Mouse (Mus musculus) inflammation-experienced regulatory T-cells, adult 6 months (primary cell): ENCODE results near the gene Trpc2. TPM values are rescaled to one million over a fixed set of nuclear protein-coding genes. Genes with fewer than 3 reads are reported as not detected.

Experiments
- ATAC-seq: one replicate; pipeline ENCODE4 v1.8.0; 2017
- polyA plus RNA-seq, 3 experiments: library from polyadenylated mRNA; unstranded; fragments of 100-300 nt; shearing (Covaris generic); gene quantifications; one replicate each; pipeline ENCODE4 v1.2.1; 2017

The Trpc2 gene
- polyA plus RNA-seq, 3 experiments from 2014 or later = 0.15 TPM; not detected in 2

- no peak for ATAC-seq
These were observed 19.8 kb downstream of the Trpc2 start for GRCm38 (mm10) chr7:102102696-102103095.

GRCm38 (mm10) chr7:102103555-102103954, 20.6 kb downstream of the Trpc2 start:
- ATAC-seq = no peak

GRCm38 (mm10) chr7:102104126-102104525, 21.2 kb downstream of the Trpc2 start:
- ATAC-seq = no peak

- no peak for ATAC-seq
These were observed 23.8 kb downstream of the Trpc2 start for GRCm38 (mm10) chr7:102106700-102107141.

- ATAC-seq = no peak
These were observed 25.3 kb downstream of the Trpc2 start for GRCm38 (mm10) chr7:102108206-102108605.

- ATAC-seq = no peak
These were observed 26.3 kb downstream of the Trpc2 start, which contains the start of gene Art5 for GRCm38 (mm10) chr7:102109171-102109570. Gene Art5, minus strand, starts transcription at chr7:102109489.

- no peak for ATAC-seq
These were observed 26.8 kb downstream of the Trpc2 start for GRCm38 (mm10) chr7:102109746-102110145.

GRCm38 (mm10) chr7:102113151-102113729, 30.3 kb downstream of the Trpc2 start:
- ATAC-seq = no peak

- no peak for ATAC-seq
These were observed 33.8 kb downstream of the Trpc2 start, which contains the start of gene Chrna10 for GRCm38 (mm10) chr7:102116579-102117331. Gene Chrna10, minus strand, starts transcription at chr7:102116828.

- ATAC-seq = no peak
These were observed 34.5 kb downstream of the Trpc2 start for GRCm38 (mm10) chr7:102117382-102117781.

- no peak for ATAC-seq
These were observed 37.4 kb downstream of the Trpc2 start for GRCm38 (mm10) chr7:102120326-102120725.

GRCm38 (mm10) chr7:102132395-102132794, 49.5 kb downstream of the Trpc2 start:
- no peak for ATAC-seq

GRCm38 (mm10) chr7:102137464-102137863, 54.5 kb downstream of the Trpc2 start:
- ATAC-seq = no peak

- no peak for ATAC-seq
These were observed 55.0 kb downstream of the Trpc2 start for GRCm38 (mm10) chr7:102137898-102138297.

Other genes with a start within 250 kb of the Trpc2 start
- gene Inppl1, start 244.9 kb upstream of the Trpc2 start, polyA plus RNA-seq = 1 to 10 TPM; 2.2 to 5.1 (median 4.0) TPM
- not detected for gene Folr2, start 225.9 kb upstream of the Trpc2 start, polyA plus RNA-seq
- gene Anapc15, start 219.4 kb upstream of the Trpc2 start, polyA plus RNA-seq = 10 to 100 TPM; 43.6 to 59.7 (median 52.5) TPM
- gene Folr1, start 212.3 kb upstream of the Trpc2 start, polyA plus RNA-seq = not detected
- 100 to 1,000 TPM in 2 of 3 experiments, 10 to 100 TPM in 1; 96.6 to 125 (median 118) TPM for gene Lamtor1, start 177.2 kb upstream of the Trpc2 start, polyA plus RNA-seq
- gene Tomt, start 176.8 kb upstream of the Trpc2 start, polyA plus RNA-seq = under 1 TPM in 2 of 3 experiments, not detected in 1; 0.26 to 0.83 TPM
- gene Lrrc51, start 149.2 kb upstream of the Trpc2 start, polyA plus RNA-seq = 1 to 10 TPM; 1.4 to 6.2 (median 4.0) TPM
- 10 to 100 TPM; 66.2 to 75.4 (median 71.3) TPM for gene Numa1, start 149.0 kb upstream of the Trpc2 start, polyA plus RNA-seq
- 1 to 10 TPM; 5.8 to 7.4 (median 5.9) TPM for gene Il18bp, start 64.4 kb upstream of the Trpc2 start, polyA plus RNA-seq
- 10 to 100 TPM; 23.2 to 32.3 (median 28.7) TPM for gene Rnf121, start 17.6 kb upstream of the Trpc2 start, polyA plus RNA-seq
- 10 to 100 TPM; 17.6 to 31.1 (median 20.3) TPM for gene Xndc1, start 17.6 kb upstream of the Trpc2 start, polyA plus RNA-seq
- gene Xntrpc, start 17.4 kb upstream of the Trpc2 start, polyA plus RNA-seq = under 1 TPM; 0.24 to 0.93 (median 0.51) TPM
- gene Art1, start 18.6 kb downstream of the Trpc2 start, polyA plus RNA-seq = not detected
- under 1 TPM in 1 of 3 experiments, not detected in 2; 0.51 TPM for gene Art5, start 26.4 kb downstream of the Trpc2 start, polyA plus RNA-seq
- gene Chrna10, start 33.7 kb downstream of the Trpc2 start, polyA plus RNA-seq = not detected
- gene Nup98, start 127.1 kb downstream of the Trpc2 start, polyA plus RNA-seq = 10 to 100 TPM; 34.1 to 42.1 (median 39.1) TPM
- gene Pgap2, start 127.1 kb downstream of the Trpc2 start, polyA plus RNA-seq = 10 to 100 TPM; 46.4 to 51.1 (median 47.1) TPM
- 100 to 1,000 TPM; 135 to 199 (median 174) TPM for gene Rhog, start 172.9 kb downstream of the Trpc2 start, polyA plus RNA-seq
- gene Stim1, start 184.7 kb downstream of the Trpc2 start, polyA plus RNA-seq = 10 to 100 TPM; 46.3 to 50.9 (median 48.2) TPM